Mouse (Mus musculus): Measurements from ENCODE around the gene Gm30302. TPM values are rescaled to one million over a fixed set of nuclear protein-coding genes. Genes with fewer than 3 reads are reported as not detected.

The Gm30302 gene
- not detected in 2 replicates for polyA plus RNA-seq (2015; fragmentation: Nextera tagmentation; extraction: Ambion mirVana)

DNA sequence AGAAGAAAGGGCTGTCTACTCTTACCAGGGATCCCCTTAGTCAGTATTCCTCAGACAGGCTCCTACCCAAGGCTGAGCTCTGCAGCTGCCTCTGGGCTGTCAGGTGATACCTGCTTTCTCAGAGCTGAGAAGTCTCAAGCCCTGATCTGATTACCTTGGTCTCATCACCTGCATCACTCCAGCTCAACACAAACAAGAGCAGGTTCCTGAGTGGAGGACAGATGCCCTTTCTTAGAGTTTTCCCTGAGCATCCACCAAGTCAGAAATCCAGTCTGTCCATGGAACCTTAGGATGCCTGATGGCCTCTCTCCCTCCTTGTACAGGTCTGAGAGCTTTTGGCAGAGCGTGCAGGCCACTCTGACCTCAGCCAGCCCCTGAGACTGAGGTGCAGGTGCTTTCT, at the start of gene Gm30302:
Gene Gm30302, minus strand, starts transcription at position 101 of the 400 bp plus-strand sequence.
- WGBS, result 89% methylated on average over 1 of the region's 1 CpGs
- H3K36me3 ChIP-seq, result no peaks in the 10 kb centered on the region
- no peak within 1 kb of the TSS for H3K9ac ChIP-seq (replicated peaks)
- H3K27ac ChIP-seq (replicated peaks), result no peak within 1 kb of the TSS
- no peak for ATAC-seq (ENCODE audit: low FRiP score)
- no peaks in the 10 kb centered on the region for H3K4me1 ChIP-seq
- H3K9me3 ChIP-seq (replicated peaks), result no peaks in the 10 kb centered on the region
- no peaks in the 10 kb centered on the region for H3K27me3 ChIP-seq (replicated peaks)
- no peak within 1 kb of the TSS for H3K4me2 ChIP-seq
- H3K4me3 ChIP-seq (replicated peaks), result no peak within 1 kb of the TSS

GRCm38 (mm10) chr13:49846751-49847150, 48.0 kb upstream of the Gm30302 start:
- no peak overlapping the region for H3K4me3 ChIP-seq (replicated peaks)
- H3K36me3 ChIP-seq, result no peaks in the 10 kb centered on the region
- H3K4me1 ChIP-seq, result no peaks in the 10 kb centered on the region
- no peak overlapping the region for H3K27ac ChIP-seq (replicated peaks)
- 90% methylated on average over 3 of the region's 3 CpGs for WGBS
- ATAC-seq (ENCODE audit: low FRiP score), result no peak
- no peaks in the 10 kb centered on the region for H3K9me3 ChIP-seq (replicated peaks)
- H3K27me3 ChIP-seq (replicated peaks), result no peaks in the 10 kb centered on the region
- H3K4me2 ChIP-seq, result no peak overlapping the region
- no peak overlapping the region for H3K9ac ChIP-seq (replicated peaks)

GRCm38 (mm10) chr13:49846141-49846540, 47.3 kb upstream of the Gm30302 start:
- H3K27ac ChIP-seq (replicated peaks), result no peak overlapping the region
- ATAC-seq (ENCODE audit: low FRiP score), result no peak
- no peaks in the 10 kb centered on the region for H3K27me3 ChIP-seq (replicated peaks)
- H3K4me2 ChIP-seq, result no peak overlapping the region
- H3K4me1 ChIP-seq, result no peaks in the 10 kb centered on the region
- no peaks in the 10 kb centered on the region for H3K9me3 ChIP-seq (replicated peaks)
- no peak overlapping the region for H3K9ac ChIP-seq (replicated peaks)
- H3K36me3 ChIP-seq, result no peaks in the 10 kb centered on the region
- 78% methylated on average over 3 of the region's 3 CpGs for WGBS
- no peak overlapping the region for H3K4me3 ChIP-seq (replicated peaks)

- 93% methylated on average over 3 of the region's 3 CpGs for WGBS
- H3K4me1 ChIP-seq, result no peaks in the 10 kb centered on the region
- ATAC-seq (ENCODE audit: low FRiP score), result no peak
- H3K4me2 ChIP-seq, result no peak overlapping the region
- H3K4me3 ChIP-seq (replicated peaks), result no peak overlapping the region
- no peaks in the 10 kb centered on the region for H3K27me3 ChIP-seq (replicated peaks)
- no peak overlapping the region for H3K9ac ChIP-seq (replicated peaks)
- no peaks in the 10 kb centered on the region for H3K36me3 ChIP-seq
- H3K27ac ChIP-seq (replicated peaks), result no peak overlapping the region
- no peaks in the 10 kb centered on the region for H3K9me3 ChIP-seq (replicated peaks)
These were observed 46.9 kb upstream of the Gm30302 start for GRCm38 (mm10) chr13:49845663-49846062.

GRCm38 (mm10) chr13:49844071-49844470, 45.3 kb upstream of the Gm30302 start:
- Histone ChIP-seq H3K4me2 (no peak overlapping the region), H3K9ac (replicated peaks) (no peak overlapping the region), H3K27me3 (replicated peaks) (no peaks in the 10 kb centered on the region), H3K36me3 (no peaks in the 10 kb centered on the region), H3K4me1 (no peaks in the 10 kb centered on the region), H3K27ac (replicated peaks) (no peak overlapping the region), H3K4me3 (replicated peaks) (no peak overlapping the region), H3K9me3 (replicated peaks) (no peaks in the 10 kb centered on the region)
- no peak for ATAC-seq (ENCODE audit: low FRiP score)
- 84% methylated on average over 5 of the region's 5 CpGs for WGBS

DNA sequence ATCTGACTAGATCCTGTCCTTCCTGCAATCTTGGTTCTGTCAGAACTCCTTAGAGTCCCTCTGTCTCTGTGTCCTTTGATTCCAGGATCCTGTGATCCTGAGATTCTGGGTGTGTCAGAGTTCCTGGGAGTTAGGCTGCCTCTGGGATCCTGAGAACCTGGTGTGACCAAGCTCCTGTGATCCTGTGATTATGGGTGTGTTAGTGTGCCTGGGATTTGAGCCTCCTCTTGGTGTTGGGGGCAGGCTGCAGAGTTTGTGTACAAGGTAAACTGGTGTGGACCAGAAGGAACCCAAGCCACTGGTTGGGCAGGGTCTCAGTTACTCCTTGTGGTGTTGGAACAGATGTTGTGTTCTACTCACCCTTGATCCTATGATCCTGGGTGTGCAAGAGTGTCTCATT, 42.4 kb upstream of the Gm30302 start:
- no peak for ATAC-seq (ENCODE audit: low FRiP score)
- H3K27me3 ChIP-seq (replicated peaks), result no peaks in the 10 kb centered on the region
- no peak overlapping the region for H3K9ac ChIP-seq (replicated peaks)
- no peaks in the 10 kb centered on the region for H3K9me3 ChIP-seq (replicated peaks)
- H3K36me3 ChIP-seq, result no peaks in the 10 kb centered on the region
- no peak overlapping the region for H3K27ac ChIP-seq (replicated peaks)
- no peaks in the 10 kb centered on the region for H3K4me1 ChIP-seq
- H3K4me2 ChIP-seq, result no peak overlapping the region
- H3K4me3 ChIP-seq (replicated peaks), result no peak overlapping the region

DNA sequence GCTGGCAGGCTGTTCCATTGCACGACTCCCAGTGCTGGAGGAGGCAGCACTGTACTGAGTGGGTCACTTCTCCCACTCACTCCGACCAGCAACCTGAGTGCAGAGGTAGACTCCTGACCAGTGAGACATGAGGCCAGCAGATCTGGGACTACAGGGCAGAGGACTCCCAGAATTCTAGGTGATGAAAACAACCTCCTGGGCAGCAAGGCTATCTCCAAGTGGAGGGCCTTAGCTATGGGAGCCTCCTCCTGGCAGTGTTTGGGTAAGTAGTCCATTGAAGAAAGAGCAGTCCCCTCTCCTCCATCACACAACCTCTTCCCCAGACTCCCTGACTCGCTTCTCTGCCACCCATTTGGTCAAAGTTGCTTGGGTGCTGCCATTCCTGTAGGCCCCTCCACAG, 31.6 kb upstream of the Gm30302 start:
- Histone ChIP-seq H3K27me3 (replicated peaks) (no peaks in the 10 kb centered on the region), H3K9me3 (replicated peaks) (no peaks in the 10 kb centered on the region), H3K4me2 (no peak overlapping the region), H3K4me1 (no peaks in the 10 kb centered on the region), H3K36me3 (no peaks in the 10 kb centered on the region), H3K4me3 (replicated peaks) (no peak overlapping the region), H3K9ac (replicated peaks) (no peak overlapping the region), H3K27ac (replicated peaks) (no peak overlapping the region)
- no peak for ATAC-seq (ENCODE audit: low FRiP score)
- WGBS, result 89% methylated on average over 3 of the region's 3 CpGs

DNA sequence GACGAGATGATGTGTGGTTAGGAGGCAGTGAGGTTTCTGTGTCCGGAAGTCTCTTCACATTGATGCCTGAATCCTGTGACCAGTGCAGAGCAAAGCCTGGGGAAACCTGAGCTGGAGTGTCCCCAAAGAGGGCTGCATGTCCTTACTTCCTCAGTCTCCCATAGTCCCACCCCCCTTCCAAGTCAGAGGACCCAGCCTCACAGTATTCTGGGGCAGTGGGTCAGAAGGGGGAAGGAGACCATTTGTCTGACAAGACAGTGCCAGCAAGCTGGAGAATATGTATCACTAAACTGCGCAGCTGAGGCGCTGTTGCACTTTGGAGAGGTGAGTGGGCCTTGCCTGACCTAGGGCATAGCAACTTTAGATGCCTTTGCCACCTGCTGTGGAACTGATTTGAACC, 26.5 kb upstream of the Gm30302 start:
- no peaks in the 10 kb centered on the region for H3K36me3 ChIP-seq
- no peak overlapping the region for H3K9ac ChIP-seq (replicated peaks)
- H3K4me1 ChIP-seq, result no peaks in the 10 kb centered on the region
- no peaks in the 10 kb centered on the region for H3K27me3 ChIP-seq (replicated peaks)
- no peak overlapping the region for H3K4me2 ChIP-seq
- no peaks in the 10 kb centered on the region for H3K9me3 ChIP-seq (replicated peaks)
- H3K27ac ChIP-seq (replicated peaks), result no peak overlapping the region
- WGBS, result 92% methylated on average over 4 of the region's 4 CpGs
- ATAC-seq (ENCODE audit: low FRiP score), result no peak
- no peak overlapping the region for H3K4me3 ChIP-seq (replicated peaks)

DNA sequence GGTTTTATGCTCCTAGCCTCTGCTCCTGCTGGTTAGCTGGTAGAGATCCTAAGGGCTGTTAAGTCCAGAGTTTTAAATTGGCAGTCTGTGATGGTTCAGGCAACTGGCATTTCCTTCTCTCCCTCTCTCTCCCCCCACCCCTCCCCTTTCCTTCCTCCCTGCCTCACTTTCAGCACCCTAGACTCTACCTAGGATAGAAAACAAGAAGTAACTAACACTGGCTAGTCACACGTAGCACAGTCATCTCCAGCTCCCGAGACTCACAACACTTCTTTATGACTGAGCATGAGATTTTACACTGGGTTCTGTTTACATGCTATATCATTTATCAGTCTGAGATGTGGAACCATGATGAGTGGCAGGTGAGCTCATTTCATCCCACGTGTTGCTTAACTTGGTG, 16.2 kb upstream of the Gm30302 start:
- Histone ChIP-seq H3K9ac (replicated peaks) (no peak overlapping the region), H3K4me2 (no peak overlapping the region), H3K9me3 (replicated peaks) (no peaks in the 10 kb centered on the region), H3K4me1 (no peaks in the 10 kb centered on the region), H3K27me3 (replicated peaks) (no peaks in the 10 kb centered on the region), H3K36me3 (no peaks in the 10 kb centered on the region), H3K4me3 (replicated peaks) (no peak overlapping the region), H3K27ac (replicated peaks) (no peak overlapping the region)
- ATAC-seq (ENCODE audit: low FRiP score), result no peak
- WGBS, result 89% methylated on average over 3 of the region's 3 CpGs

DNA sequence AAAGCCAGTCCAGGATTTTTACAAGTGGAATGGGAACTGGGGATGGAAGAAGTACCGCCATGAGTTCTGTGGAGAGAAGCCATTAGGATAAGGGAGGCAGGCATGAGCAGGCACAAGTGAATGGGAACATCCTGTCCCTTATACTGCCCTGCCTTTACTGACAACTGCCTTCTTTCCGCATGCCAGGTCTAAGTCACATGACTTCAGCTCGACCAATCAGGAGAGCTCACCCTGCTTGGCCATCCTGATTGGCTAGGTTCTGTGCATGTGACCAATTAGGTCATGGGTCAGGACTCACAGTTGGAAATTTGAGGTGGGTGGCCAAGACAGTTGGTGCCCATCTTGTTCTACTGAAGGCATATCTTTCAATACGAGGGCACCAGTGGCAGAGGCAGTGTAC, 15.6 kb upstream of the Gm30302 start:
- H3K9me3 ChIP-seq (replicated peaks), result no peaks in the 10 kb centered on the region
- H3K36me3 ChIP-seq, result no peaks in the 10 kb centered on the region
- no peaks in the 10 kb centered on the region for H3K27me3 ChIP-seq (replicated peaks)
- no peak overlapping the region for H3K9ac ChIP-seq (replicated peaks)
- H3K27ac ChIP-seq (replicated peaks), result no peak overlapping the region
- H3K4me3 ChIP-seq (replicated peaks), result no peak overlapping the region
- no peak for ATAC-seq (ENCODE audit: low FRiP score)
- H3K4me1 ChIP-seq, result no peaks in the 10 kb centered on the region
- 88% methylated on average over 4 of the region's 4 CpGs for WGBS
- H3K4me2 ChIP-seq, result no peak overlapping the region

- Histone ChIP-seq H3K9me3 (replicated peaks) (no peaks in the 10 kb centered on the region), H3K27me3 (replicated peaks) (no peaks in the 10 kb centered on the region), H3K4me1 (no peaks in the 10 kb centered on the region), H3K4me2 (no peak overlapping the region), H3K4me3 (replicated peaks) (no peak overlapping the region), H3K27ac (replicated peaks) (no peak overlapping the region), H3K9ac (replicated peaks) (no peak overlapping the region), H3K36me3 (no peaks in the 10 kb centered on the region)
- 88% methylated on average over 1 of the region's 1 CpGs for WGBS
- ATAC-seq (ENCODE audit: low FRiP score), result no peak
These were observed 8.3 kb upstream of the Gm30302 start for GRCm38 (mm10) chr13:49807146-49807545.

DNA sequence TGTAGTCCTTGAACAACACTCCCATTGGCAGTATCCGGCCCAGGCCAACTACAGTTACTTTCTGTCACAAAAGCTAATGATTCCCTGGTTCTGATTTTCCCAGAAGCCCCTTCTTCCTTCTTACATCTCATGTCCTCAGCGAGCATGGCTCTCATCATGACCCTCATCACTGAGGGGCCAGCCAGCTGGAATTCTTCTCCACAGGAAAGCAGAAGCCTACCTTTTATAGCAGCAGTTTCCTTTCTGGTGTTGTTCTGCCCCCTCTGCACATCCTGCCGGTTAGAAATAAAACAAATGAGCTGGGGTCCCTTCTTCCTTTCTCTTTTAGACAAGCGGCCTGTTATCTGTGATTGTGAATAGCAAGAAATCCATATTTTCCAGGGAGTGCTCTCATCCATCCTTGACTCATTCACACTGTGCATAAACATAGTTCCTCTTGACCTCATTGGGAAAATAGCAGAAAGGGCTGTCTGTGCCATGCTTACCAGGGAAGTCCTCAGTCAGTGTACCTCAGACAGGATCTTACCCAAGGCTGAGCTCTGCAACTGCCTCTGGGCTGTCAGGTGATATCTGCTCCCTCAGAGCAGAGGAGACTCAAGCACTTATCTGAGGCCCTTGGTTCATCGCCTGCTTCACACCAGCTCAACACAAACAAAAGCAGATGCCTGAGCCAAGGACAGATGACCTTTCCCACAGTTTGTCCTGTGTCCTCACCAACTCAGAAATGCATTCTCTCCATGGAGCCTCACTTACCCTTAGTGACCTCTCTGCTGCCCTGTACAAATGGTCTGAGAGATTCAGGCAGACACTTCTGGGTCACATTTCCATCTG, 10.0 kb downstream of the Gm30302 start:
- ATAC-seq (ENCODE audit: low FRiP score), result no peak
- Histone ChIP-seq H3K9me3 (replicated peaks) (no peaks in the 10 kb centered on the region), H3K9ac (replicated peaks) (no peak overlapping the region), H3K27me3 (replicated peaks) (no peaks in the 10 kb centered on the region), H3K27ac (replicated peaks) (no peak overlapping the region), H3K4me2 (no peak overlapping the region), H3K36me3 (no peaks in the 10 kb centered on the region), H3K4me3 (replicated peaks) (no peak overlapping the region), H3K4me1 (no peaks in the 10 kb centered on the region)
- 61% methylated on average over 5 of the region's 5 CpGs for WGBS

Data from neural tube, embryonic 15.5 days (tissue).